Mouse (Mus musculus) telencephalon, adult 2 months (tissue): ENCODE measurements around the gene Caln1.

Experiments
- DNase-seq: peaks from one replicate; pipeline ENCODE4 v3.0.0-alpha.2; 2011; ENCODE audit warnings: low read depth, low spot score

Caln1 gene

DNA sequence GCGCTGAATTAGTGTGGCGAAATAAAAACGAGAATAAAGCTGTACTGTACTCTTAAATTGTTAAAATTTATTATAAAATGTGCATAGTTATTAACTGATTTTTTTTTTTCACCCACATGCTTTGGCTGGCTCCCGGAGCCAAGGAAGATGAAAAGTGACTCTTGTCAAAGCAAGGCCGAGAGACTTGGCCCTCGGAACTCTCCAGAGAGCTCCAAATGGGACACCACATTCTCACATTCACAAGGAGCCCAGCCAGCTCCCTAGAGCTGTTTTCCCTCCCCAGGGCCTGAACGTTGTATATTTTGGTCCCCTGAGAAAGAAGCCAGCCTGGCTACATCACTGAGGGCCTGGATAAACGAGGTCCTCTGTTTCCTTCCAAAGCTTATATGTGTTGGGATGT is 25.1 kb downstream of the Caln1 start:
- no peak for DNase-seq

DNA sequence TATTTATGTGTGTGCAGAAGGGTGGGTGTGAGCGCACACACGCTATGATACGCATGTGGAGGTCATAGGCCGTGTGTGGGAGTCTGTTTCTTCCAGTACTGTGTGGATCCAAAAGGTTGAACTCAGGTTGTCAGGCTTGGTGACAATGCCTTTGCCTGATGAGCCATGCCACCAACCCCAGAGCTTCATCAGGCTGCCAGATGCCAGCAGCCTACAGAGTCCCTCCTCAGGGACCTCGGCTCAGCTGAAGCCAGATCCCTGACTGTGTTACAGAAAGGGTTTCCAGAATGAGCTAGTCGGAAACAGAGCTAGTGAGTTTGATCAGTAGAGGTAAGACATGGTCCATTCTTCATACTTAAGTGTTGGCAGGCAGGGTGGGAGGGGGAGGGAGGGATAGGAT is 25.9 kb downstream of the Caln1 start:
- no peak for DNase-seq

DNA sequence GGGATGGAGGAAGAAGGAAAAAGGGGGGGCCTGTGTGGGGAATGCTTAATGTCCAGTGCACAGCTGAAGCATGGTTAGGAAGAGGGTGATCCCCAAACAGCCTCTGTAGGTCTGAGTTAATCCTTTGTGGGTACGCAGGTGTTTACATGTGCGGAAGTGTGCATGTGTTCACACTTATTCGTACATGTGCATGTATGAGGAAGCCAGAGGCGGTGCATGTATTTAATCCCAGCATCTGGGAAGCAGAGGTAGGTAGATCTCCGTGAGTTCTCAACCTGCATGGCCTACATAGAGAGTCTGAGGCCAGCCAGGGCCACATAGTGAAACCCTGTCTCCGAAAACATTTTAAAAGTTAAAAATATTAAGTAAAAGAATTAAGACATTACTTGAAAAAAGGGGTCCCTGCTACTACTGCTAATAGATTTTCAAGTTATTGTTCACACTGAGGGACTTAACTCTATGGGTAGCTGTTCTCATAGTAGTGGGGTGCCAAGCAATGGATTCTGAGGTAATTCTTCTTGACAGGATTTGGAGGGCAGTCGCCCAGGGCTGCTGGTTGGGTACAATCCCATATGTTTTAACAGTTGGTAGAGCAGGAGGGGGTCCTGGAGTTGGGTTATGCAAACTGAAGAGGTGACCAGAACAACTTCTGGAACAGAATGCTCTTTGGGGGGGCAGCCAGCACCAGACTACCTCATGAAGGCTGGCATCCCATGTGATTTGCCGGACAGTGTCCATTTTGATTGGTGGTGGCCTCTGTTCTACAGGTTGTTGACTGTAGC is 31.1 kb downstream of the Caln1 start:
- no peak for DNase-seq

DNA sequence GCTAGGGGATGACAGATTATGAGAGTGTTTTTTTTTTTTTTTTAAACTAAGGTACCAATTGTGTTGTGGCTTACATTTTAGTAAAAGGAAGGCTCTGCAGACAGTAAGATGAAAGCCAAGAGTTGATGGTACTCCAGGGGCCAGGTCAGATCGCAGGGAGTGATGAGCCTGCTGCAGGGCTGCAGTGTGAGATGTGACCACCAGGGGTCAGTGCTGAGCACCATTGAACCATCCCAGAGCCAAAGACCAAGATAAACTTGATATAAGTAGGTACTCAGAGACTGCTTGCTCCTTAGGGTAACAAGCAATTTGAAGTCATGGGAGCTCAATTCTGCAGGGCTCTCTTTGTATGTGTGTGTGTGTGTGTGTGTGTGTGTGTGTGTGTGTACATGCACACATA is 35.9 kb downstream of the Caln1 start:
- no peak for DNase-seq

DNA sequence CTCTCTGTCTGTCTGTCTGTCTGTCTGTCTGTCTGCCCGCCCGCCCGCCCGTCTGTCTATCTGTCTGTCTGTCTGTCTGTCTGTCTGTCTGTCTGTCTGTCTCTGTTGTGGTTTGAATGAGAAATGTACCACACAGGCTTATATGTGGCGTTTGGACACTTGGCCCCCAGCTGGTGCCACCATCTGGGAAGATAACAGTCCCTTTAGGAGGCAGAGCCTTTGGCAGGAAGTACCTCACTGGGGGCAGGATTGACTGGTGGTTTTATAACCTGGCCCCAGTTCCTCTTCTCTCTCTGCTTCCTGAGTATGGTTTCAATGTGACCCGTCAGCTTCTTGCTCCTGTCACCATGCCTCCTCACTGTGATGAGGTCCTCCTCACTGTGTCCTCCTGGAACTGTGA is 40.5 kb downstream of the Caln1 start:
- DNase-seq, result no peak

DNA sequence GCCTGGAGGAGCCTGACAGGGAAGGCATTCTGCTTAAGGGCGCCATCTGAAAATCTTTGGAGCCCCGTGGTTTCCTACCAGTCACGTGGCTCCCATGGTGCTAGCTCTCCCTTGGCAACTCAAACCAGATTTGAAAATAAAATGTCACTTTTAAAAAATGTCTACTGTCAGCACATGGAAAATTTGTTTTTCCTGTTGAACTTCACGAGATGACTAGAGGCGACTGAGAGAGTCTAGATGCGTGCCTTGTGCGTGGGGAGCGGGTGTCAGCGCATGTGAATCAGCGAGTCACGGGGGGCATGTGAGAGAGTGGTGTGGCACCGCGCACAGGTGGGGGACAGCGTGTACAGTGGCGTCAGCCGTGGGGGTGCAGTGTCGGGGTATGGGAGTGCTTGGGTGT is 42.3 kb downstream of the Caln1 start:
- no peak for DNase-seq

DNA sequence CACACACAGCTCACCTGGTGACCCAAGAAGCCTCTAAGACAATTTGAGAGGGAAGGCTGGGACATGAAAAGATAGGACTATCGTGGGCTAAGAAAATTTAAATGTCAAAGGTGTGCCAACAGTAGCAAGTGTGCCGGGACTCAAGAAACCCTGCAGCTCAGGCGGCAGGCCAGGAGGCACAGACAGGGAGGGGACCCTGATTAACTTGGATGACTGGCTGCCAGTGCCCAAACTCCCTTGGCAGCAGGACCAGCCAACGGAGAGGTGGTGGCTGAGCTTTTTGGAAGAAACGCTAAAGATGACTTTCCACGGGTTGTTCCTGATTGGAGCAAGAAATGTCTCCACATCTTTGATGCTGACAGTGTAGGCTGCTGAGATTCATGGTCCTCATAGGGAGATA is 78.2 kb downstream of the Caln1 start:
- no peak for DNase-seq

DNA sequence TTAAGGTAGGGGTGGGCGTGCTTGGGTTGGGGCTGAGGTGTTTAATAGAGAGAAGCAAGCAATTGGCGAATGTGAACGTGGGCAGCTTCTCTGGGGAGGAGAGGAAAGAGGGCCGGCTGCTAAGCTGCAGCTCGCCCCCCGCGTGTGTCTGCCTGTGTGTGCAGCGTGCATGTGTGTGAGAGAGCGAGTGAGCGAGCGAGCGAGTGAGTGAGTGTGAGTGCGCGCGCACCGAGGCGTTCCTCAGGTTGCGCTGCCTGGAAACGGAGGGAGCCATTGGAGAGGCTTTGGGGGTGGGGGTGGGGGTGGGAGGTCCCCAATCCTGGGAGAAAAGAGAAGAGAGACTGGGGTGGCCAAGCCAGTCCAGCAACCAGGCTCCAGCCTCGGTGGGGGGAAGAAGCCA is 79.2 kb downstream of the Caln1 start:
- peak; percentile 47 for DNase-seq

DNA sequence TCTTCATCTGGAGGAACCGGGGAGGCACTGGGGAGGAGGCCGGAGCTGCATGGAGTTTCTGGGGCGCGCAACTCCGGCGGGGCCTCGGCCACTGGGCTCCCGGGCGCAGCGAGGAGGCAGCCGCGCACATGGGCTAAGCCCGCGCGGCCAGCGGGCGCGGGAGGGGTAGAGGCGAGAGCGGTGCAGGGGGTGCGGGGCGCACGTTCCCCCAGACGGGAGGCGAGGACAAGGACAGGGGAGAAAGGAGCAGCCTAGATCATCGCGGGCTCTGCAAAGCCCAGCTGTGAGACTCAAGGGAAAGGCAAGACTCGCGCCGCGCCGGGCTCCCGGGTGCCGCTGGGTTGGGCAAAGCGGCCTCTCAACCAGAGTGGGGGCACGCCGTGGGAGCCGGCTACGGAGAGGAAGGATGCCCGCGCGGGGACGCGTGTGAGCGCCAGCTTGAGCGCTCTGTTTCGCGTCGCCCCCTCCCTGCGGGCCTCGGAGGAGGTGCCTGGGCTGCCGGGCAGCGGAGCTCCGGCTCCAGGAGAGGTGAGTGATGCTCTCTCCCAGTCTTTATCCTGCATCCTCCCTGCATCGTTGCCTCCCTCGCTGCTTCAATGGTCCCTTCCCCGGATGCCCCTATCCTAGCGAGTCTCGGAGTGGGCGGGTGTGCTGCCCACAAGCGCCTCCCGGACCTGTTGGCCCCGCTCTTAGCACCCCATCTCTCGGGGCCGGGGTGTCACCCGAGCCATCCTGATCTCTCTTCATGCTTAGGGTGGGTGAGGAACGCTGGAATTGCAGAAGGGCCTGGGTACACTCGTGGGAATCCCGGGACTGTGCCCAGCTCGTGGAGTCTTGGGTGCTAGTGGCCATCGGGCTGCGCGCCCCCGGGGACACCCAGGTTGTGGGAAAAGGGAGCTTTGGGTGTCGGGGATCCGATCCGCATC is 79.9 kb downstream of the Caln1 start:
- no peak for DNase-seq

DNA sequence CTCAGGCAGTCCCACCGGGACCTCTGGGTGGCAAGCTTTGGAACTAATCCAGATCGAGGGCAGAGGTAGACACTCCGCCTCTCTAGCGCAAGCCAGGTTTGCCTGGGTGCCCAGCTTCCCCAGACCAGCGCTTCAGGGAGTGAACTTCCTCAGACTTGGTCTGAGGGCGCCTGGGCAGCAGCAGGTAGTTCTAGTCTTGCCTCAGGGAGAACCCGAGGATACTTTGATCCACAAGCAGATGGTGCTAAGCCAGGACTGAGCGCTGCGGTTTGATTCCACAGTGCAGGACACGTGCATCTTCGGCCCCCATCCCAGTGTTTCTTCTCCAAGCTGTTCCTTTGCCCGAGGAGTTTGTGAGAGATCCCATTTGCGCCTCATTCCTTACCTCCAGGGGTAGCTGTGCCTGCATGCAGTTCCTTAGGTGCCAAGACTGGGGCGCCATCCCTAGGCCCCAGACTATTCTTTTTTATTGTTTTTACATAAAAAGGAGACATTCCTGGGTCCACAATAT is 80.8 kb downstream of the Caln1 start:
- DNase-seq, result peak; percentile 50

DNA sequence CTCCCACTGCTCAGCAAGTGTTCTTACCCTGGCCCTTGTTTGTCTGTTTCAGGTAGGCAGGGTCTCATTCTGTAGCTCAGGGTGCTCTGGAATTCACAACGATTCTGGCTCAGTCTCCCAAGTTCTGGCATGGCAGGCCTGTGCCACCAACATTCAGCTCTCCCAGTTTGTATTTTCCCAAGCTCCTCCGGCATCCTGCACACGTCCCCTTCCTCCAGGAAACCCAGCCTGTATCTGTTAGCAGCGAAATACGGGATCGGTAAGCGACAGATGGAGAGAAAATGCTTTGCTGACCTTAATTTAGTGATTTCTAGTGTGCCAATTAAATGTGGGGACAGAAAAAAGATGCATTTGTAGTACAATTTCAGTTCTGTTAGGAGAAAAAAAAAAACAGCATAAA is 88.8 kb downstream of the Caln1 start:
- DNase-seq, result peak; percentile 42

DNA sequence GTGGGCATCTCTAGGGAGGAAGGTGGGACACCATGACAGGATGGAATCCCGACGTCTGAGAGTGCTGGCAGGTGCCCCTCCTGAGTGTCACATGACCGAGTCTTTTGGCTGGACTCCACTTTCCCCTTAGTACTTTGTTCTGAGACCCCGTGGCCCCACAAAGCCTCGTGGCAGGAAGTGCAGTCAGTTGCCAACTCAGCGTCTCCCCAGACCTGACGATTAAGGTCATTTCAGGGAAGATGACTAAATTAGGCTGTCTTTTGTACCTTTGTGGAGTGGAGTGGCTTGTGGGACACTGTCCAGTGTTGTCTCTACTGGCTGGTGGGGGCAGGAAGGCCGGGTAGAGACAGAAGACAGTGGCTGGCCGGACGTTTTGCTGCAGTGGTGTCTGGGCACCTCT is 103.0 kb downstream of the Caln1 start:
- DNase-seq, result no peak

DNA sequence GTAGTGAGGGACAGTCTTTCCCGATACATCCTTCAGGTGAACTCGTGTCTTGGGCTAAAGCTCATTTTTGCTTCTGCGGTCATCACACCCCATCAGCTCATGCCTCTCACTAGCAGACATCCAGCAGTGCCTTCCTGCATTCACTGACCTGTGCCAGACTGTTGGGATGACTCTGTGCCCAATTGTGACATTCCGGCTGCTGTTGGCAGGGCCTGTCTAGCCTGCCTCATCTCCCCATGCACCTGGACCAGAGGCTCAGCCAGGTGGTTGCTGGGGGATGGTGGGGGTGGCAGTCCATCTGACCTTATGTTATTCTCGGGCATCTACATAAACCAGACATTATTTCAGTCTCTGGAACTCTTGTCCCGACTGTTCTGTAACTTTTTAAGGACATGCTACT is 105.6 kb downstream of the Caln1 start:
- DNase-seq, result no peak

DNA sequence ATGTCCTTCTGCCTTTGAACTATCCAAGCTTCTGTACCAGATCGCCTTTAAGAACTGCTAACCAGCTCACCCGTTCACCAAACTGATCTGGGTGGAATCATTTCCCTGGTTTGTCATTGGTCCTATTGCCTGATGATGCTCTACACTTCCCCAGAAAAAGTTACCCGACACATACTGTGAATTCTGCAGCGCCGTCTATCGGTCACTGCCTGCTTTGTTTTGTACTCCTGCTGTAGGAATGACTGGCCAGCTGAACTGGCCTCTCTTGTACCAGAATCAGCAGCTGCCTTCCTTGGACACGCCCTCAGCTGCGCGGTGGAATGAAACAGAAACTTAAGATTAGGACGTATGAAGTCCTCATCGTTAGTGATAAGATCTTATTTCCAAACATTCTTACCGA is 107.5 kb downstream of the Caln1 start:
- no peak for DNase-seq

DNA sequence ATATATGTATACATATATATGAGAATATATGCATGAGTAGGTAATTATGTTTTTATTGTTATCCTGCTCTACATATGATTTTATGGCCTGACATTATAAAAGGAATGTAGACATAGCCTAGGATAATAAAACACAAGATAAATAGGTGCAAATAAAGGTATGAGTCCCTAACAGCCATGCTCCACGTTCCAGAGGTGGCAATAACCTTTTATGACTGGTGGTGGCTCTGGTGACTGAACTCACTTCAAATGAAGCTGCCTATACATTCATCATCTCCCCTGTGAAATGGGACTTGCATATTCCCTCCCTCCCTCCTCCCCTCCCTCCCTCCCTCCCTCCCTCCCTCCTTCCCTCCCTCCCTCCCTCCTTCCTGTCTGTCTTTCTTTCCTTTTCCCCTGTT is 111.0 kb downstream of the Caln1 start:
- DNase-seq, result no peak

DNA sequence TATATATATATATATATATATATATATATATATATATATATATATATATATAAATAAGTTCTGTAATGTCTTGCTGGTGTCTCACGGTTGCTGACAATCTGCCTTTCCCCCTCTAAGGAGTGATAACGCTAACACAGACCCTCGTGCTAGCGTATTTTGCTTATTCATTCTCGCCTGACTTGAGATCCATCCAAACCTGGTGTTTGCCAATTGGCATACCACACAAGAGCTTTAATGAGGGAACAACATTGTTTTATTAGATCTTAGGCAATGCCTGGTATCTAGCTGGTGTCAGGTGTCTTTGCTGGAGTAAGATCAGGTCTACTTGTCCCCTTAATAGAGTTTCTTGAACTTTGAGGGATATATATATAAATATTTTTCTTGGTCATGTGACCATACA is 122.2 kb downstream of the Caln1 start:
- no peak for DNase-seq

DNA sequence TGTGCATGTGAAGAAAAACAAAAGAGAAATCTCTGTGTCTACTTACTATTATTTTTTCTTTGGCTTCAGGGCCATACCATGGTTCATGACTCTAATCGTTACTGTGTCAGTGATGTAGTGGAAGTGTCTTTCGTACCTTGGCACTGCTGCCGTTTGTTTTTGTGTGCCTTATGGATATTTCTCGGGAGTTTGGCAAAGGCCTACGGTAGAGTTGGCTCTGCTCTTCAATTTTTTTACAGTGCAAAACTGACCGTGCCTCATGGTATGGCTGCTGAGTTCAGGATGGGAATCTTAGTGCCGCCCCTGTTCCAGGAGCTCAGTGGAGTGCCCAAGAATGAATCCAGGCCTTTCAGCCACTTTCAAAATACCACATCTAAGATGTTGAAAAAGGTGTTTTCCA is 123.0 kb downstream of the Caln1 start:
- DNase-seq, result no peak

DNA sequence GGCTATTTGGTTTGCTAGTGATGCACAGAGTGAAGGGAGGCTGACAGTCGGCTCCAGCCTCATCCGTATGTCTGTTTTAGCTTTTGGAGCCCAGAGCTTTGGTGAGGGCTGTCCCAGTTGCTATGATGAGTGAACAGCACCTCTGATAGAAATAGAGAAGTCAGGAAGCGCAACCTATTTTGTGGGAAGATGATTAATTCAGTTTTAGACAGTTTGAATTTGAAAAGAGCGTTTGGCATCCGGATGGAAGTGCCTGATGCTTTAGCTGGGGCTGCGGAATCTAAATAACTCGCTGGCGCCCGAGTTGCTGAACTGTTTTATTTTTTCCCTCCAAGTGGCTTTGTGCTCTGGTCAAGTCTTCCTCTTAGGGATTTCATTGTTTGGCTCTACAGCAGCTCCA is 133.3 kb downstream of the Caln1 start:
- peak; percentile 29 for DNase-seq

DNA sequence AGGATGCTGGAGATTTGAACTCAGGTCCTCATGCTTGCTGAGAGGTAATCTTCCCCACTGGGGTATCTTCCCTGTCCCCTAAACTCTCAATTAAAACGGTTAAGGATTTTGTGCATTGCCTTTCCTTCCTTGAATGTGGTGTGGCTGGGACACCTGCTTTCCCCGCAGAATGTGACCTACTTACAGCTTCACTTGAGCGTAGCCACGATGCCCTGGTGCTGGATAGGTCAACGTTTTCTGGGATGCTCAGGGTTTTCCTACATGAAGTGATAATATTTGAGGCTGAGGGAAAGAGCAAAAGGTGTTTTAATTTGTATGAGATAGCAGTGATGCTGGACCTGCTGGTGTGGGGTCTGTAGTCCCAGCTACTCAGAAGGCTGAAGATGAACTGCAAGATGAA is 135.6 kb downstream of the Caln1 start:
- DNase-seq, result no peak

DNA sequence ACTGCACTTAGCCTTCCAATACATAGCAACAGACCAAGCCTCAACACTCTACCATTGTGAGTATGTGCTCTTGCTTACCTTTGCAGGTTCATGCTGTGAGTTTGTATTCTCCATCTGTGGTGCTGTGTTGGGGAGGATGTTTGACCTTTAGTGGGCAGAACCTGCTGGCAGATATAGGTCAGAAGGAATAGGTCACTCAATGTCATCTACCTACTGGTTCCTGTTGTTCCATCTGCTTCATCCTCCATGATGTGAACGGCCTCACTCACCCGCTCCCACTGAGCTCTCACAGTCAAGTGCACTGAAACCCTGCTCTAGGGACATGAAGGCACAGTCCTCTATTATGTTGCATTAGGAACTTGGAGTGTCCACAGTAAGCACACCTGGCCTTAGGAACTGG is 141.3 kb downstream of the Caln1 start:
- no peak for DNase-seq

DNA sequence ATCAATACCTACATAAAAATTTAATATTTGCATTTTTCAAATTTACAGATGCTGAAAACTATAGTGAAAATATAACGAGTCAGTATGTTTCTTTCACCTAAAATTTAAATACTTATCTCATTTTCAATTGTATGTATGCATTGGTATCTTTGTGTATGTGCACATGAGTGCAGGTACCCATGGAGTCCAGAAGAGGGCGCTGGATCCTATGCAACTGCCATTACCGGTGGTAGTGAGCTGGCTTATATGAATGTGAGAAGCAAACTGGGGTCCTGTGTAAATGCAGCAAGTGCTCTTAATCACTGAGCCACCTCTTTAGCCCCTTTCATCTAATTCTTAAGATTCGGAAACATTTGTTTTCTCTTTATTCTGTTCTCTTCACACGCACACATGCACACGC is 146.1 kb downstream of the Caln1 start:
- no peak for DNase-seq

DNA sequence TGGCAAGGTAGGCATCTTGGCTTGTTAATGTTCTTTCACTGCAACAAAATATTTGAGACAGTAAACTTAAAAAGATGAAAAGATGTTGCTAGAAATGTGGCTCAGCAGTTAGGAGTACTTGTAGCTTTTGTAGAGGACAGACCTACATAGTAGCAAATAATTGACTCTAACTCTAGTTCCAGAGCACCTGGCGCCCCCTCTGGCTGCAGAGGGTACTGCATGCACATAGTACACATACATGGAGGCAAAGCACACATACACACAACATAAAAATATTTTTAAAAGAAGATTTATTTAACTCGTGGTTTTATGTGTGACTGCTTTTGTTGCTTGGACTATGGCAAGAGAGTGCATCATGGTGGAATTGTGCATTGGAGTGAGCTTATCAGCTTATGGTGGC is 151.3 kb downstream of the Caln1 start:
- DNase-seq, result no peak

DNA sequence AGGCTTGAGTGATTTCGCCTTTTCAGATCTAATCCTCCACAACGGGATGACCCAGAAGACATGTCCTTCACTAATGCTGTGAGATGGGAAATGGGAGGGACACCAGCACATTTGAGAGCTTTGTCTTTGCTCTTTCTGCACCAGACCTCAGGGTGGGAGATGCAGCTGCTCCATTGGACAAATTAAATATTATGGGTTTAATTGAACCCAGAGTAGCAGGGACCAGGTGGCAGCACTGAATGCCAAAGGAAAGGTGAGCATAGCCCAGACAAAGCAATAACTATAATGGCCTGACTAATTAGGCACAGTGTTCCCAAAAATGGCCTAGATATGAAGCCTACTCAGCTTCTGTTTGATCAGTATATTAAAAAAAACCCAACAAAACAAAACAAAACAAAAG is 158.2 kb downstream of the Caln1 start:
- DNase-seq, result no peak
